Mouse (Mus musculus): Measurements from ENCODE around the gene Vgll4.

The Vgll4 gene

GRCm38 (mm10) chr6:114969213-114970120 lies at the start of gene Vgll4:
TSS of gene Vgll4 (minus strand) at chr6:114969994.
- in situ Hi-C loops (cut with MboI; ENCODE audit: low pct_unique_long_range_greater_than_20kb in 1 of 2, low sequenced_read_pairs in 2 of 2, unreplicated experiment in 1 of 2): loop anchor here in 1 of 2 experiments (5.0 kb wide), 1 partner anchor 37 kb away; no protein-coding TSS in a partner anchor

- in situ Hi-C loops (cut with MboI; ENCODE audit: low pct_unique_long_range_greater_than_20kb in 1 of 2, low sequenced_read_pairs in 2 of 2, unreplicated experiment in 1 of 2): no loop called here
Observed at GRCm38 (mm10) chr6:115015461-115015860, 45.7 kb upstream of the Vgll4 start.

GRCm38 (mm10) chr6:115013574-115013973 lies 43.8 kb upstream of the Vgll4 start:
- in situ Hi-C loops (cut with MboI; ENCODE audit: low pct_unique_long_range_greater_than_20kb in 1 of 2, low sequenced_read_pairs in 2 of 2, unreplicated experiment in 1 of 2): loop anchor here in 1 of 2 experiments (5.0 kb wide), 1 partner anchor 81 kb away; no protein-coding TSS in a partner anchor

DNA sequence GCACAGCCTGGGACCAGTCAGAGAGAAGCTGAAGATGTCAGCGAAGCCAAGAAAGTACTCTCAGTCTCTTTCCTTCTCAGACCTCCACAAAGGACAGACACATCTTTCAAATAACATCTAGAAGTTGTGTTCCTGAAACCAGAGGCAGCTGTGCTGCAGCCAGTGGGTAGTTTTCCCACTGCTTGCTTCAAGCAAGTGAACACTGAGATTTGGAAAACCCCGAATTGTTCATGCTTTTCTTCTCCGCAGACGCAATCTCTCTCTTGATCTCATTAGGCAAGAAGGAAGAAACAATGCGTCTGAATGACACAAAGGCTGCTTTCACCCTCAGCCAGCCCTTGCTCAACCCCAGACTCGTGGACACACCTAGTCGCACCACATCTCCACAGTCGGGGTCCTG lies 42.0 kb upstream of the Vgll4 start:
- in situ Hi-C loops (cut with MboI; ENCODE audit: low pct_unique_long_range_greater_than_20kb in 1 of 2, low sequenced_read_pairs in 2 of 2, unreplicated experiment in 1 of 2): loop anchor here in 1 of 2 experiments (5.0 kb wide), 1 partner anchor 79 kb away; no protein-coding TSS in a partner anchor

DNA sequence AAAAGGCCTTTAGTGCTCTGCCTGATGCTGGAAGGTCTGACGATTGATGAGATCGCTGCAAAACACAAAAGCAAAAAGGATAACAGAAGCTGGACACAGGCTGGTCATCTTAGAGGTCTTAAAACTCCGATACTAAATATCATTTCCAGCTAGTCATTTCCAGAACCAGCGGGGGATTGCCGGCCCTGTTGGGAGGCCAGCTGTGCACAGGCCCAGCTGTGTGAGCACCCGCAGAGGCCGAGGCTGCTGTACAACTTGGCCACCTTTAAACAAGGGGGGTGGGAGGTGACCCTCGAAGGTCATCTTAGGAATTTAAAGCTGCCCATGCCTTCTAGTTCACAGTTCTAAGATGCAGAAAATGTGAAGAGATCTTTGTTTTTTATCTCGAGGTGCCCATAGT lies 41.0 kb upstream of the Vgll4 start:
- in situ Hi-C loops (cut with MboI; ENCODE audit: low pct_unique_long_range_greater_than_20kb in 1 of 2, low sequenced_read_pairs in 2 of 2, unreplicated experiment in 1 of 2): loop anchor here in 1 of 2 experiments (5.0 kb wide), 1 partner anchor 79 kb away; no protein-coding TSS in a partner anchor

DNA sequence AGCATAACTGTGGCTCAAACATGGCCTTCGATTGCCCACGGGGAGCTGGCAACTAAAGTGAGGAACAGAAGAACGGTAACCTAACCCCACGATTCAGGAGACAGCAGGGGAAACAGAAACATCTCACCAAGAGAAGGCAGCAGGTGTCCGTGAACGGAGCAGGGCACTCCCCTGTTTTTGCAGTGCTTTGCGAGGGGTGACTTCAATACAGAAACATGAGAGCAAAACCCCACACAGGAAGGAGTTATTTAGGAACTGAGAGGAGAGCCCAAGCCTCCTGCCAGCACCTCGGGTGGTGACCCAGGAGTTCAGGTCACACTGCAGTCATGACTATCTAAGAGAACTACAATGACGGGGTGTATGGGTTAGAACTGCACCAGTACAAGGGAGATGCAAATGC lies 40.5 kb upstream of the Vgll4 start:
- in situ Hi-C loops (cut with MboI; ENCODE audit: low pct_unique_long_range_greater_than_20kb in 1 of 2, low sequenced_read_pairs in 2 of 2, unreplicated experiment in 1 of 2): loop anchor here in 1 of 2 experiments (5.0 kb wide), 1 partner anchor 78 kb away; no protein-coding TSS in a partner anchor

- in situ Hi-C loops (cut with MboI; ENCODE audit: low pct_unique_long_range_greater_than_20kb in 1 of 2, low sequenced_read_pairs in 2 of 2, unreplicated experiment in 1 of 2): no loop called here
Observed at GRCm38 (mm10) chr6:115007728-115008127, 37.9 kb upstream of the Vgll4 start.

- in situ Hi-C loops (cut with MboI; ENCODE audit: low pct_unique_long_range_greater_than_20kb in 1 of 2, low sequenced_read_pairs in 2 of 2, unreplicated experiment in 1 of 2): no loop called here
Observed at GRCm38 (mm10) chr6:115006948-115007347, 37.2 kb upstream of the Vgll4 start.

- in situ Hi-C loops (cut with MboI; ENCODE audit: low pct_unique_long_range_greater_than_20kb in 1 of 2, low sequenced_read_pairs in 2 of 2, unreplicated experiment in 1 of 2): no loop called here
Observed at GRCm38 (mm10) chr6:115006065-115006464, 36.3 kb upstream of the Vgll4 start.

DNA sequence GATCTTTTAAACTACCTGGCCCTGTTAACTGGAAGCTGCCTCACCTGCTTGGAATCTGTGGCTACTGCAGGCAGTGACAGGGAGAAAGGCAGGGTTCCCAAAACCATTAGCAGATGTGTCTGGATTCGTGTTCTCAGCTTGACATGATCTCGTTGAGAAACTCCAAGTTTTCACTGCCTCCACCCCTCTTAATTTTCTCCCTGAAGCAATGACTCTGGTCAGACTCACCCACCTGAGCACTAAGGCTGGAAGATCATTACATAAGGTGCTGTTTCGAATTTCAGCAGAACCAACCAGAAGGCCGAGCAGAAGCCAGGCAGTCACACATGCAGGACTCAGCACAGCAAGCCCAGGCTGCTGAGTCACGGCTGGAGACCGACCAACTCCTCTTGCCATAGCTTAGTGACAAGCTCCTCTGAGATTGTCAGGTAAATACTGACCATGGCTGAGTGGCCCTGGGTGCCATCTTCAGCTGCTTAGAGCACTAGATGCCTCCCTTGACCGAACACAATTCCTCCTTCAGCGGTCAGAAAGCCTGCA lies 35.6 kb upstream of the Vgll4 start:
- in situ Hi-C loops (cut with MboI; ENCODE audit: low pct_unique_long_range_greater_than_20kb in 1 of 2, low sequenced_read_pairs in 2 of 2, unreplicated experiment in 1 of 2): no loop called here

- in situ Hi-C loops (cut with MboI; ENCODE audit: low pct_unique_long_range_greater_than_20kb in 1 of 2, low sequenced_read_pairs in 2 of 2, unreplicated experiment in 1 of 2): no loop called here
Observed at GRCm38 (mm10) chr6:115004636-115005035, 34.8 kb upstream of the Vgll4 start.

DNA sequence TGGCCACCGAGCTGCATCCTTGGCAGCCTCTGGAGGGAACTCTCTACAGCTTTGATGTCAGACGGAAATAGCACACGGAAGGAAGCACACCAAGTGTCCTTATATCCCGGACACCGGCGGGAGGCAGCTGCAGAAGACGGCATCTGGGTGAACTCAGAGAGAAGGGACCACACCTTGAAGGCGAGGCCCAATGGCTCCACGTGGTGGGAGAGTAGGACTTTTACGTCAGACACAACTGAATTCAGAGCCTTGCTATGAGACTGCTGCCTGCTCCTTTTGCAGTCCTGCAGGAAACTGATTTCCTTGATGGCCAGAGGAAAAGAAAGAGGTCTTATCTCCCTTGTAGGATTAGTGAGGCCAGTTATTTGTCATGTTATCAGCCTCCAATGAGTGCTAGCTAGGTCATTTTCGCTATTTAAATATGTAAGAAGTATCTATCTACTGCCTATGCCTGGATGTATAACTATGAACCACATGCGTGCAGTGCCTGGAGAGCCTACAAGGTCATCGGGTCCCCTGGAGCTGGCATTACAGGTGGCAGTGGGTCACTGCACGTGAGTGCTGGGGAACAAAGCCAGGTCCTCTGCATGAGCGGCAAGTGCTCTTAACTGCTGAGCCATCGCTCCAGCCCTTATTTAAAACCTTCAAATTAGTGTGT lies 28.7 kb upstream of the Vgll4 start:
- in situ Hi-C loops (cut with MboI; ENCODE audit: low pct_unique_long_range_greater_than_20kb in 1 of 2, low sequenced_read_pairs in 2 of 2, unreplicated experiment in 1 of 2): no loop called here

- in situ Hi-C loops (cut with MboI; ENCODE audit: low pct_unique_long_range_greater_than_20kb in 1 of 2, low sequenced_read_pairs in 2 of 2, unreplicated experiment in 1 of 2): no loop called here
Observed at GRCm38 (mm10) chr6:114997471-114997870, 27.7 kb upstream of the Vgll4 start.

DNA sequence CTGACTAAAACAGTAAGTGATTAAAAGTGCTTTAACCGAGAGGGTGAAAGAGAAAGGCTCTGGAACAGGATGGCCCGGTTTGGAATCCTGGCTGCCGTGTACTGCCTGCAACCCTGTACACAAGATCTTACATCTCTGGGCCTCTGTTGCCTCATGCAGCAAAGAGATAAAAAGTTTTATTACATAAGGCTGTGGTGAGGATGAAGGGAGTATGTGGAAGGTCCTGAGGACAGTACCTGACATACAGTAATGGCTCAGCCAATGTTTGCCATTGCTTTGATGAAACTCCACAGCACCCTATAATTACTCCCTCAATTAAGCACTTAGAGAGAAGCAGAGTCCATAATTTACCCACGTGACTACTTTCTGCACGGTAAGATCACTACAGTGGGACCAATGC lies 27.1 kb upstream of the Vgll4 start:
- in situ Hi-C loops (cut with MboI; ENCODE audit: low pct_unique_long_range_greater_than_20kb in 1 of 2, low sequenced_read_pairs in 2 of 2, unreplicated experiment in 1 of 2): no loop called here

DNA sequence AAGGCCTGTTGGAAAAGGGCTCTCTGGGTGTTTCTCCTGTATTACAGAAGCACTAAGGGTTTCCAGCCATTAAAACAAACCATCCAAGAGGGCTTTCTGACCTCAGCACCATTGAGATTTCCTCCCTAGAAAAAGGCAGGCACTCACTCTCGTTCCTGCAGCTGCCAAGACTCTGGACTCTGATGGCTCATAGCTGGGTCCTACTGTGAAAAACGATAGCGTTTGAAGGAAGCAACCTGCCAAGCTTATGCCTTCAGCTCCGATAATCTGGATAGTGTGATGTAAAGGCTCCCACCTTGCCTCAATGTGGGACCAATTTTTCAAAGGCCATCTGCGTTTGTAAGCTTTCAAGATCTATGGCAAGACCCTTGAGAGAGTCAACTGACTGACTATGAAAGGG lies 24.3 kb upstream of the Vgll4 start:
- in situ Hi-C loops (cut with MboI; ENCODE audit: low pct_unique_long_range_greater_than_20kb in 1 of 2, low sequenced_read_pairs in 2 of 2, unreplicated experiment in 1 of 2): no loop called here

DNA sequence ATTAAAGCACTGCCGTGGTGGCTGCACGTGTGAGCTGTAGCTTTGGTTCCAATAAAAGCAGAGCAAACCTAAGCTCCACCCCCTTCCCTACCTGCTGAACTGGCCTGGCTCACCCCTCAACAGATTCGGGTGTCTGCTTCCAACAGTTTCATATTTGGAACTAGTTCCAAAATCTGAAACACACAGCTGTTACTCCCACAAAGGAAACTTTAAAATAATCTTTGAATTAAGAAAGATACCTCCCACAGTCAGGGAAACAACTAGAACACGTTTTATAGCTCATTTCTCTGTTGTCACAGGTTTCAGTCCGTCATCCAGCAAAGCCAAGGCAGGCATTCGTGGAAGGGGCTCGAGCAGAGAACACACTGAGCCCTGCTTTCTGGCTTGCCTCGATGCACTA lies 23.9 kb upstream of the Vgll4 start:
- in situ Hi-C loops (cut with MboI; ENCODE audit: low pct_unique_long_range_greater_than_20kb in 1 of 2, low sequenced_read_pairs in 2 of 2, unreplicated experiment in 1 of 2): no loop called here

- in situ Hi-C loops (cut with MboI; ENCODE audit: low pct_unique_long_range_greater_than_20kb in 1 of 2, low sequenced_read_pairs in 2 of 2, unreplicated experiment in 1 of 2): no loop called here
Observed at GRCm38 (mm10) chr6:114991909-114992308, 22.1 kb upstream of the Vgll4 start.

GRCm38 (mm10) chr6:114988619-114988980 lies 18.8 kb upstream of the Vgll4 start:
- in situ Hi-C loops (cut with MboI; ENCODE audit: low pct_unique_long_range_greater_than_20kb in 1 of 2, low sequenced_read_pairs in 2 of 2, unreplicated experiment in 1 of 2): no loop called here

GRCm38 (mm10) chr6:114987966-114988618 lies 18.3 kb upstream of the Vgll4 start:
- in situ Hi-C loops (cut with MboI; ENCODE audit: low pct_unique_long_range_greater_than_20kb in 1 of 2, low sequenced_read_pairs in 2 of 2, unreplicated experiment in 1 of 2): no loop called here
